Mouse (Mus musculus): ENCODE results near the gene Lrpprc. TPM values are rescaled to one million over a fixed set of nuclear protein-coding genes. Genes with fewer than 3 reads are reported as not detected.

Lrpprc gene
- polyA plus RNA-seq, 1 experiment = 10.0 TPM

DNA sequence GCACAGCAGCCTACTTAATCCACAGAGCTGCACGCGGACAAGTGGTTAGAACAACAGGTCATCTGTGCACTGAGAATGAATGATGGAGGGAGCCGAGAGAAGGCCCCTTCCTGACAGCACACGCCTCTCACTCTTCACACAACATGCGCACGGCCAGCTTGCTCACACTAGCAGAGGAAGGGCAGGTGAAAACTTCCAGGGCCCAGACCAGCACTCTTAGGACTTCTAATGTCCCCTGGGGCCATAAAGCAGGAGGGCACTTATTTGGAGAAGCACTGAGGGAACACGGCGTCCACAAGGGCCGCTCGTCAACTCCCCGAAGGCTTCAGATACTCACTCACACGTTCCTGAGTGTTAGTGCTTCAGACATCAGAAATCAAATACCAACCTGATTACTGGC is 59.2 kb downstream of the Lrpprc start:
- TF ChIP-seq CTCF (IDR thresholded peaks at IDR 0.05; ENCODE audit: borderline replicate concordance, control insufficient read depth, extremely low read depth, insufficient read depth, low read length, poor library complexity) (no peak), POLR2A (IDR thresholded peaks at IDR 0.05; ENCODE audit: control insufficient read depth, extremely low read depth, insufficient read depth, low read length, poor library complexity) (no peak)
- Histone ChIP-seq H3K4me3 (ENCODE audit: control insufficient read depth, insufficient read depth, low read length) (no peak overlapping the region), H3K36me3 (ENCODE audit: control insufficient read depth, insufficient read depth, low read length) (peaks cover 4% of the 10 kb centered on the region; the same call in 1 of the 2 replicates), H3K27me3 (ENCODE audit: control insufficient read depth, insufficient read depth, low read length) (no peaks in the 10 kb centered on the region), H3K4me1 (replicated peaks; ENCODE audit: control insufficient read depth, insufficient read depth, low read length) (no peaks in the 10 kb centered on the region), H3K27ac (ENCODE audit: control insufficient read depth, insufficient read depth, low read length) (no peak overlapping the region)
- no peak for DNase-seq
- WGBS = 97% methylated on average over 12 of the region's 12 CpGs

DNA sequence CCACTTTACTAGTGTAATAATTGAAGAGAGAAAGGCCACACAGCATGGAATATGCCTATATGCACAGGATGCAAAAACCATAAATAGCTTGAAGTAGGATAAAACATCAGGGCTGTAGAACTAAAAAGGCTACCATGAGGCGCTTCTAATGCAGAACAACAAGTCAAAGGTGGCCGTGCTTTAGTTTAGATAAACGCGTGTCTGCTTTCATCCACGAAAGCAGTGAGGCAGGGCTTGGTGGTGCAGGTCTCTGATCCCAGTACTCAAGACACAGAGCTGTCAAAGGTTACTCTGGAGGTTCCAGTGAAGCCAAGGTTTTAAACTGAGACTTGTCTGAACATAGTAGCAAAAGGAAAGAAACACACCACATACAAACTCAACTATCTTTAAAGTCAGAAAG is 61.4 kb downstream of the Lrpprc start:
- no peaks in the 10 kb centered on the region for H3K4me1 ChIP-seq (replicated peaks; ENCODE audit: control insufficient read depth, insufficient read depth, low read length)
- no peak overlapping the region for H3K4me3 ChIP-seq (ENCODE audit: control insufficient read depth, insufficient read depth, low read length)
- H3K27me3 ChIP-seq (ENCODE audit: control insufficient read depth, insufficient read depth, low read length) = no peaks in the 10 kb centered on the region
- H3K27ac ChIP-seq (ENCODE audit: control insufficient read depth, insufficient read depth, low read length) = no peak overlapping the region
- 96% methylated on average over 5 of the region's 5 CpGs for WGBS
- DNase-seq = no peak
- TF ChIP-seq POLR2A (IDR thresholded peaks at IDR 0.05; ENCODE audit: control insufficient read depth, extremely low read depth, insufficient read depth, low read length, poor library complexity) (no peak), CTCF (IDR thresholded peaks at IDR 0.05; ENCODE audit: borderline replicate concordance, control insufficient read depth, extremely low read depth, insufficient read depth, low read length, poor library complexity) (no peak)
- peaks cover 18% of the 10 kb centered on the region; the same call in 1 of the 2 replicates for H3K36me3 ChIP-seq (ENCODE audit: control insufficient read depth, insufficient read depth, low read length)

DNA sequence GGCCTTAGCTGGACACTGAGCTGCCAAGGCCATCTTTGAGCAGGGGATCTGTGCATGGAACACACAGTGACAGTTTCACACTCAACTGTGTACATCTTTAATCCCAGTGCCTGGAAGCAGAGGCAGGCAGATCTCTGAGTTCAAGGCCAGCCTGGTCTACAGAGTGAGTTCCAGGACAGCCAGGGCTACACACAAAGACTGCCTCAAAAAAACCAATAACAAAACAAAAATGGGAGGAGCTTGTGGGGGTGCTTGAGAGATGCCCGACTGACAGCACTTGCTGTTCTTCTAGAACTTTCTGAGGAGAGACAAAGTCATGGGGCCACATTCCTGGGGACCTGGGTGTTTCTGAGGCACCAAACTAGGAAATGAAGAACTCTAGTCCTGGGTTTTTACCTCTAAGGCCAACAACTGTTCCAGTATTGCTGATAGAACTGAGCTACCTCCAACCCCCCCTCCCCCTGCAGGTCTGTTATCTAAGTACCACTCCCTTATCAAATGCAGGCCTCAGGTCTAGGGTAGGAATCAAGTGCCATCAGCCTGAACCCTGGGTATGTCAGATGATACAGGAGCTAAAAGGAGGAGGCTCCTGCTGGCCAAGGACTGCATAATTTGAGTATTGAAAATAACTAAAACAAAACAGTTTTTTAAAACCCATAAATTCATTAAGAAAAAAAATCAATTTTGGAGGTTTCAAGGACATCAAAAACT is 62.2 kb downstream of the Lrpprc start:
- H3K36me3 ChIP-seq (ENCODE audit: control insufficient read depth, insufficient read depth, low read length) = peaks cover 19% of the 10 kb centered on the region; the same call in 1 of the 2 replicates
- no peak overlapping the region for H3K4me3 ChIP-seq (ENCODE audit: control insufficient read depth, insufficient read depth, low read length)
- H3K27ac ChIP-seq (ENCODE audit: control insufficient read depth, insufficient read depth, low read length) = no peak overlapping the region
- 93% methylated on average over 1 of the region's 1 CpGs for whole genome bisulfite sequencing
- no peaks in the 10 kb centered on the region for H3K27me3 ChIP-seq (ENCODE audit: control insufficient read depth, insufficient read depth, low read length)
- no peak for TF ChIP-seq CTCF (IDR thresholded peaks at IDR 0.05; ENCODE audit: borderline replicate concordance, control insufficient read depth, extremely low read depth, insufficient read depth, low read length, poor library complexity)
- no peak for TF ChIP-seq POLR2A (IDR thresholded peaks at IDR 0.05; ENCODE audit: control insufficient read depth, extremely low read depth, insufficient read depth, low read length, poor library complexity)
- DNase-seq = no peak
- no peaks in the 10 kb centered on the region for H3K4me1 ChIP-seq (replicated peaks; ENCODE audit: control insufficient read depth, insufficient read depth, low read length)

DNA sequence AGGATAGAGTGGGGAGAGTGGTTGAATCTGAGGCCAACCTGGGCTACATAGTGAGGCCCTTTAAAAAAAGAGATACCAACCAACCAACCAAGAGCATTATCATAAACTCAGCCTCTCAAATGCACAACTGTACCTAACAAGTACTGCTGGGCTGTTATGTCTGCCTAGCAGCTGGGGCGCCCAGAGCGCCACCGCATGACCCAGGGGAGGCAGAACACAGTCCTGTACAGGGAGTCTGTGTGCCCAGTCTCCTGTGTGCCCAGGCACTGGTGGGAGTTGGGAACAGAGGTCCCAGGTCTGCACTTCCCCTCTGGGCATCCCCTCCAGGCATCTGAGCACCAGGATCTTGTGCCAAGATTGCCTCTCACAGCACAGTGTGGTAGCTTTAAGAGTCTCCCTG is 65.4 kb downstream of the Lrpprc start:
- Histone ChIP-seq H3K27ac (ENCODE audit: control insufficient read depth, insufficient read depth, low read length) (no peak overlapping the region), H3K36me3 (ENCODE audit: control insufficient read depth, insufficient read depth, low read length) (peaks cover 33% of the 10 kb centered on the region; the same call in 1 of the 2 replicates), H3K27me3 (ENCODE audit: control insufficient read depth, insufficient read depth, low read length) (no peaks in the 10 kb centered on the region), H3K4me3 (ENCODE audit: control insufficient read depth, insufficient read depth, low read length) (no peak overlapping the region), H3K4me1 (replicated peaks; ENCODE audit: control insufficient read depth, insufficient read depth, low read length) (no peaks in the 10 kb centered on the region)
- TF ChIP-seq CTCF (IDR thresholded peaks at IDR 0.05; ENCODE audit: borderline replicate concordance, control insufficient read depth, extremely low read depth, insufficient read depth, low read length, poor library complexity) = no peak
- no peak for TF ChIP-seq POLR2A (IDR thresholded peaks at IDR 0.05; ENCODE audit: control insufficient read depth, extremely low read depth, insufficient read depth, low read length, poor library complexity)
- DNase-seq = no peak
- 97% methylated on average over 3 of the region's 3 CpGs for WGBS

DNA sequence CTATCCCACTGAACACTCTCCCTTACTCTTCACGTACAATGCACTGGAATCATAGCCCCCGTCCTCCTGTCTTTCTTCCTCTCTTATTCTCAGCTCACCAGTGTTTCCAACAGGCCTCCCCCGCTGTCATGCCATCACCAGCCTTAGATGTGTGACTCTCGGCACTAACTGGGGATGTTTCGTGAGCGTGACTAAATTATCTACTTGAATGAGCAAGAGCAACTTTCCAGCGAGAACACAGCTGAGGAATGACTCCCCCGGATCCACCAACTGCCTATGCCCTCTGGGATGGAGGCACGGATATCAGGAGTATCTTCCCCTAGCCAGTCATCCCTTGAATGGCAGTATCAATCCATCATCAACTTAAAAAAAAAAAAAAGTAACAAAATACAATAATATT is 66.6 kb downstream of the Lrpprc start:
- DNase-seq = no peak
- TF ChIP-seq POLR2A (IDR thresholded peaks at IDR 0.05; ENCODE audit: control insufficient read depth, extremely low read depth, insufficient read depth, low read length, poor library complexity) = no peak
- TF ChIP-seq CTCF (IDR thresholded peaks at IDR 0.05; ENCODE audit: borderline replicate concordance, control insufficient read depth, extremely low read depth, insufficient read depth, low read length, poor library complexity) = no peak
- Histone ChIP-seq H3K36me3 (ENCODE audit: control insufficient read depth, insufficient read depth, low read length) (peaks cover 32% of the 10 kb centered on the region; the same call in 1 of the 2 replicates), H3K4me1 (replicated peaks; ENCODE audit: control insufficient read depth, insufficient read depth, low read length) (no peaks in the 10 kb centered on the region), H3K27ac (ENCODE audit: control insufficient read depth, insufficient read depth, low read length) (no peak overlapping the region), H3K27me3 (ENCODE audit: control insufficient read depth, insufficient read depth, low read length) (no peaks in the 10 kb centered on the region), H3K4me3 (ENCODE audit: control insufficient read depth, insufficient read depth, low read length) (no peak overlapping the region)
- 98% methylated on average over 9 of the region's 9 CpGs for WGBS

DNA sequence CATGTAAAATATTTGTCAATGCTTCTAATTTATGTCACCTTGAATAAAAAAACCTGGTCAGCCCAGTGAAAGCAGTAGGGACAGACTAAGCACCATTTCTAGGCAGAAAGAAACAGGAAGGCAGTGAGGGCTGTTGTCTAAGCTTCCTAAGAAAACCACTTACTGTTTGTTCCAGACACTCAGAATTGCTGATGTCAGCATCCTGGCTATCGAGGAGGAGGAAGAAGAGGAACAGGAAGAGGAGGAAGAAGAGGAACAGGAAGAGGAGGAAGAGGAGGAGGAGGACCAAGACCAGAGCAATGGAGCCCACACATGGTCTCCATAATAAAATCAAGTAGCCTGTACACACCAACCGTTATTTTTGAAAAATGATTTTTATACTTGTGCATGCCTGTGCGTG is 71.5 kb downstream of the Lrpprc start:
- TF ChIP-seq CTCF (IDR thresholded peaks at IDR 0.05; ENCODE audit: borderline replicate concordance, control insufficient read depth, extremely low read depth, insufficient read depth, low read length, poor library complexity) (no peak), POLR2A (IDR thresholded peaks at IDR 0.05; ENCODE audit: control insufficient read depth, extremely low read depth, insufficient read depth, low read length, poor library complexity) (no peak)
- Histone ChIP-seq H3K36me3 (ENCODE audit: control insufficient read depth, insufficient read depth, low read length) (peaks cover 15% of the 10 kb centered on the region; the same call in 1 of the 2 replicates), H3K27ac (ENCODE audit: control insufficient read depth, insufficient read depth, low read length) (no peak overlapping the region), H3K27me3 (ENCODE audit: control insufficient read depth, insufficient read depth, low read length) (no peaks in the 10 kb centered on the region), H3K4me3 (ENCODE audit: control insufficient read depth, insufficient read depth, low read length) (no peak overlapping the region), H3K4me1 (replicated peaks; ENCODE audit: control insufficient read depth, insufficient read depth, low read length) (no peaks in the 10 kb centered on the region)
- no peak for DNase-seq
- 69% methylated on average over 3 of the region's 3 CpGs for WGBS

Data from thymus, adult 2 months (tissue).